Mouse (Mus musculus) embryonic fibroblast, embryonic 13.5 days (primary cell): ENCODE data around the gene Spred3. TPM values are rescaled to one million over a fixed set of nuclear protein-coding genes. Genes with fewer than 3 reads are reported as not detected.
A peak's percentile ranks its signal among the peaks of the same experiment; 100 is the strongest.
"Not testable (repeated sequence)": the region's sequence is repeated elsewhere in the genome, so short reads cannot be mapped to it uniquely, and the experiment has no call there.

Source experiments
- H3K27ac ChIP-seq: 2 replicates; pipeline ENCODE4 v1.5.1; 2012; ENCODE audit warnings: low read length, control low read depth, inconsistent platforms; ENCODE audit not compliant: insufficient read depth
- H3K4me1 ChIP-seq: 2 replicates; pipeline ENCODE4 v1.6.1; 2011; ENCODE audit warnings: low read length; ENCODE audit not compliant: control insufficient read depth, insufficient read depth
- H3K4me3 ChIP-seq: 2 replicates; pipeline ENCODE4 v1.5.1; 2011; ENCODE audit warnings: mild to moderate bottlenecking, control low read depth, low read length; ENCODE audit not compliant: insufficient read depth
- CTCF ChIP-seq: IDR thresholded peaks from 2 replicates; pipeline ENCODE4 v1.5.1; 2011; ENCODE audit warnings: mild to moderate bottlenecking, control low read depth, low read length, moderate library complexity, borderline replicate concordance; ENCODE audit not compliant: insufficient read depth
- POLR2A ChIP-seq: IDR thresholded peaks from 2 replicates; pipeline ENCODE4 v1.6.1; 2011; ENCODE audit warnings: low read depth, mild to moderate bottlenecking, control low read depth, low read length, moderate library complexity
- polyA plus RNA-seq: library from polyadenylated mRNA; stranded (reverse); fragments of >200 nt; gene quantifications from 2 replicates; pipeline ENCODE4 v1.2.4, GENCODE M21; 2011; ENCODE audit warnings: low read depth; ENCODE audit not compliant: missing spikeins, insufficient read length

Spred3 gene
- 31.2 and 56.4 TPM in 2 replicates for polyA plus RNA-seq

DNA sequence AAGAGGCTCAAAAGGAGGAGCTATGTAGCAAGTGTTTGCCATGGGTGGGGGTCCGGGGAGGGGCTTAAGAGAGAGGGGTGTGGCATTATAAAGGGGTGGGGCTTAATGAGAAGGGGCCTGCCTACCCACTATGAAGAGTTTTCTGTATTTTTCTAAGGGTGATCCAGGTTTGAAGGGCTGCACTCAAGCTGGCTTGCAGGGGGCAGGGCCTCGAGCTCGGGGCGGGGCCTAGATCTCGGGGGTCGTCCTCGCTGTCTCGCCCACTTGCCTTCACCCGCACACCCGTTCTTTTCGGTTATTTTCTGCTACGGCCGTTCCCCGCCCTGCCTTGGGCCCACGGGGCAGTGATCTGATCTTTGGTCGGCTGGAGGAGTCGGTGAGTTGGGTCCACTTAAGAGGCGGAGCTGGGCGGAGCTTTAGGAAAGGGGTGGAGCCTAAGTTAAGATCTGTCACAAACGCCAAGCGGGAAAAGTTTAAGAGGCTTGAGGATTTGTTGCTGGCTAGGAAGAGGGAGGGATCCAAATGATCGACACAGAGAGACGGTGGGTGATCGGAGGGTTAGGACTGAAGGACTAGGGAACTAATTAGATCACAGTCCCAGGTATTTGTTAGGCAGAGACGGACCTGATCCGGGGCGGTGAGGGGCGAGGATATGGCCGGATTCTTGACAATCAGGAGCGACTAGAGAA is at the start of gene Spred3, which contains the start of gene Ggn:
Gene Spred3, minus strand, starts transcription at position 346 of the 689 bp plus-strand sequence.
Gene Ggn, plus strand, starts transcription at position 145 of the 689 bp plus-strand sequence.
- H3K4me1 ChIP-seq, result peaks cover 9% of the 10 kb centered on the region

DNA sequence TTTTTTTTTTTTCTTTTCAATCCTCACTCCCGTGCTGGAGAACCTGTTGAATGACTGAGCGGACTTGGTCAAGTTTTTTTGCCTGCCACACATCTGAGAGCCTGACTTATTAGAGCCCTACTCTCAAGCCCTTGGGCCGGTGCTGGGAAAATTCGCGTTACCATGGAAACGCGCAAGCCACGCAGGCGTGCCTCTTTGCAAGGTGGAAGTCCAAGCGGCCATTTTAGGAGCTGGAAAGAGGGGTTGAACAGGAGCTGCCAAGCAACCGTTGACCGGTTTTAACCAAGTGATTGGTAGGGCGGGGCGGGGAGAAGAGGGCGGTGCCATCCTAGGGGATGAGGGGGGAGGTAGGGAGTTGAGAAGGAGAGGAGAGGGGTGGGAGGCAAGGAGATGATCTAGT is 44.6 kb upstream of the Spred3 start:
- no peaks in the 10 kb centered on the region for H3K4me1 ChIP-seq
- no peak overlapping the region for H3K27ac ChIP-seq
- TF ChIP-seq POLR2A (no peak), CTCF (no peak)
- H3K4me3 ChIP-seq, result no peak overlapping the region

More for the DNA sequence above, at the start of gene Spred3, which contains the start of gene Ggn:
- Histone ChIP-seq H3K27ac (peak within 1 kb of the TSS; percentile 84), H3K4me3 (peak within 1 kb of the TSS; percentile 84)
- TF ChIP-seq POLR2A (peak; percentile 64), CTCF (no peak)

DNA sequence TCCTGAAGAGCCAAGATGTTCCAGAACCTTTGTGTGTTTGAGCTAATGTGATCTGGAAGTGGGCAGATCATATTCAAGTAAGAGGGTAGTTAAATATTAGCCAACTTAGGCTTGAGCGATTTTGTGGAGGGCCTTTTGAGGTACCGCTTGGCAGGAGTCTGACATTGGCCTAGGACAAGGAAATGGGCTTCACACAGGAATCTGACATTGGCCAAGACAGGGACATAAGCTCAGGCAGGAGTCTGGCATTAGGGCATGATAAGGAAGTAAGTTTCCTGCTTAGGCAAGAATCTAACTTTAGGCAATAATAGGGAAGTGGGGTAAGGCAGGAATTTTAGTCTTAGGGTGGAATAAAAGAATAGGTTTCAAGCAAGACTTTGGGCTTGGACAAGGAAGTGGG is 44.0 kb upstream of the Spred3 start:
- Histone ChIP-seq H3K4me1 (no peaks in the 10 kb centered on the region), H3K27ac (no peak overlapping the region), H3K4me3 (no peak overlapping the region)
- TF ChIP-seq POLR2A, result no peak

DNA sequence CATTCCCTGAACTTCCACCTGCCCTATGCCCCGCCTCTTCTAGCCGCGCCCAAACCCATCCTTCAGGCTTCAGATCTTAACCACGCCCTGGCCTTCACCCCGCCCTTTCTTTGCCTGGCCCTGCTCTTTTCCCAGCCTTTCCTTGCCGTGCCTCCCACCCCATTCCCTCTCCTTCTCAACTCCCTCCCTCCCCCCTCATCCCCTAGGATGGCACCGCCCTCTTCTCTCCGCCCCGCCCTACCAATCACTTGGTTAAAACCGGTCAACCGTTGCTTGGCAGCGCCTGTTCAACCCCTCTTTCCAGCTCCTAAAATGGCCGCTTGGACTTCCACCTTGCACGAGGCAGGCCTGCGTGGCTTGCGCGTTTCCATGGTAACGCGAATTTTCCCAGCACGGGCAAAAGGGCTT is 43.5 kb upstream of the Spred3 start, which contains the start of gene Catsperg1:
Gene Catsperg1, minus strand, starts transcription at position 361 of the 408 bp plus-strand sequence.
- H3K4me3 ChIP-seq, result no peak within 1 kb of the TSS
- H3K27ac ChIP-seq, result no peak within 1 kb of the TSS
- no peaks in the 10 kb centered on the region for H3K4me1 ChIP-seq
- TF ChIP-seq POLR2A (no peak), CTCF (no peak)

DNA sequence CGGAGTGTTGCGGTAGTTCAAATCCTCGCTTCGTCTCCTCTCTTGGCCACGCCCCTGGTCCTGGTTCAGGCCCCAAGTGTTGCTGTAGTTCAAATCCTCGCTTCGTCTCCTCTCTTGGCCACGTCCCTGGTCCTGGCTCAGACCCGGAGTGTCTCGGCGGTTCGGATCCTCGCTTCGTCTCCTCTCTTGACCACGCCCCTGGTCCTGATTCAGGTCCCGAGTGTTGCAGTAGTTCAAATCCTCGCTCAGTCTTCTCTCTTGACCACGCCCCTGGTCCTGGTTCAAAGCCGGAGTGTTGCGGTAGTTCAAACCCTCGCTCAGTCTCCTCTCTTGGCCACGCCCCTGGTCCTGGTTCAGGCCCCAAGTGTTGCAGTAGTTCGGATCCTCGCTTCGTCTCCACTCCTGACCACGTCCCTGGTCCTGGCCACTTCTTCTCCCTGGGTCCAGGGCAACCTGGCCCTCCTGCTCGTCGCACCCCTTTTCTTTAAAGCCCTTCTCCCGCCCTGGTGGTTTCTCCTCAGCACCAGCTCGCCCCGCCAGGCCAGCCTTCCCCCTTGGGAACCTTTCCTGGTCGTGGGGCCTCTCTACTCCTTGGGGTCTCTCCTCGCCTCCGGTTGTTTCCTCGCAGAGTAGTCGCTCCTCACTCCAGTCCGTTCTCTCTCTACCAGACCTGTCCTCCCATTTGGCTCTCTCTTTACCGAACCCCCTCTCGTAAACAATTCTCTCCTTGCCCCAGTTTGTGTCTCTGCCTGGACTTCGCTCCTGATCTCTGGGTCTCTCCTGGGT is 42.8 kb upstream of the Spred3 start:
- not testable (repeated sequence) for H3K27ac ChIP-seq, H3K4me3 ChIP-seq, H3K4me1 ChIP-seq

DNA sequence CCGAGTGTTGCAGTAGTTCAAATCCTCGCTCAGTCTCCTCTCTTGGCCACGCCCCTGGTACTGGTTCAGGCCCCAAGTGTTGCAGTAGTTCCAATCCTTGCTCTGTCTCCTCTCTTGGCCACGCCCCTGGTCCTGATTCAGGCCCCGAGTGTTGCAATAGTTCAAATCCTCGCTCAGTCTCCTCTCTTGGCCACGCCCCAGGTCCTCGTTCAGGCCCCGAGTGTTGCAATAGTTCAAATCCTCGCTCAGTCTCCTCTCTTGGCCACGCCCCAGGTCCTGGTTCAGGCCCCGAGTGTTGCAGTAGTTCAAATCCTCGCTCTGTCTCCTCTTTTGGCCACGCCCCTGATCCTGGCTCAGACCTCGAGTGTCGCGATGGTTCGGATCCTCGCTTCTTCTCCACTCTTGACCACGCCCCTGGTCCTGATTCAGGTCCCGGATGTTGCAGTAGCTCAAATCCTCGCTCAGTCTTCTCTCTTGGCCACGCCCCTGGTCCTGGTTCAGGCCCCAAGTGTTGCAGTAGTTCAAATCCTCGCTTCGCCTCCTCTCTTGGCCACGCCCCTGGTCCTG is 42.1 kb upstream of the Spred3 start:
- no peaks in the 10 kb centered on the region for H3K4me1 ChIP-seq
- TF ChIP-seq POLR2A (no peak), CTCF (no peak)
- H3K4me3 ChIP-seq, result no peak overlapping the region
- H3K27ac ChIP-seq, result 0 out of 2 replicates have a peak overlapping the region, but pooled peaks have one; percentile 3

DNA sequence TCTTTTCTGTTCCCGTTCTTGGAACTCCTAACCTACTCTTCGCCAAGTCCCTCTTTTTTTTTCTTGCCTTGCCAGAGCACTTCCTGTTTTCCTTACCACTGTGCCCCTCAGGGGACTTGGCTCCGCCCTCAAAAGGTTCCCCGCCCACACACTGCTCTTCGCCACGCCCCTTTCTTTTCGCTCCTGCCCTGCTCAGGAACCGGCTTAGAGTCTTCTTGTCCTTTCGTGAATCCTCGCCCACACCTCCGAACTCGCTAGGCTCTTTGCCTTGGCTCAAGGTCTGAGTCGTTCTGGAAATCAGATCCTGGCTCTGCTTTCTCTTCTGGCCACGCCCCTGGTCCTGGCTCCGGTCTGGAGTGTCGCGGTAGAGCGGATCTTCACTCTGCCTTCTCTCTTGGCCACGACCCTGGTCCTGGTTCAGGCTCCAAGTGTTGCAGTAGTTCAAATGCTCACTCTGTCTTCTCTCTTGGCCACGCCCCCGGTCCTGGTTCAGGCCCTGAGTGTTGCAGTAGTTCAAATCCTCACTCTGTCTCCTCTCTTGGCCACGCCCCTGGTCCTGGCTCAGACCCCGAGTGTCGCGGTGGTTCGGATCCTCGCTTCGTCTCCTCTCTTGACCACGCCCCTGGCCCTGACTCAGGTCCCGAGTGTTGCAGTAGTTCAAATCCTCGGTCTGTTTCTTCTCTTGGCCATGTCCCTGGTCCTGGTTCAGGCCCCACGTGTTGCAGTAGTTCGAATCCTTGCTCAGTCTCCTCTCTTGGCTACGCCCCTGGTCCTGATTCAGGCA is 41.4 kb upstream of the Spred3 start:
- Histone ChIP-seq H3K4me1 (no peaks in the 10 kb centered on the region), H3K4me3 (peak overlapping the region; percentile 3), H3K27ac (peak overlapping the region; percentile 3)
- TF ChIP-seq POLR2A, result peak; percentile 68
- no peak for TF ChIP-seq CTCF

DNA sequence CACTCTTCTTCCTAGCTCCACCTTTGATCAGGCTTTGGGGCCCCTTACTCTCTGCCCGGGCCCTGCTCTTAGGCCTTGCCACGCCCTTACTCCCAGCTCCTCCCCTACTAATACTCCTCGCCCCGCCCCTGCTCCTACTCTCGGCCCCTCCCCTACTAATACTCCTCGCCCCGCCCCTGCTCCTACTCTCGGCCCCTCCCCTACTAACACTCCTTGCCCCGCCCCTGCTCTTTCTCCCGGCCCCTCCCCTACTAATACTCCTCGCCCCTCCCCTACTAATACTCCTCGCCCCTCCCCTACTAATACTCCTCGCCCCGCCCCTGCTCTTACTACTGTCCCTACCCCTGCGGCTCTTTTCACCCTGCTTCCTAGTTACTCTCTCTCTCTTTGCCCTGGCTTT is 40.8 kb upstream of the Spred3 start:
- not testable (repeated sequence) for H3K4me1 ChIP-seq, H3K4me3 ChIP-seq
- H3K27ac ChIP-seq, result peak overlapping the region; percentile 3

DNA sequence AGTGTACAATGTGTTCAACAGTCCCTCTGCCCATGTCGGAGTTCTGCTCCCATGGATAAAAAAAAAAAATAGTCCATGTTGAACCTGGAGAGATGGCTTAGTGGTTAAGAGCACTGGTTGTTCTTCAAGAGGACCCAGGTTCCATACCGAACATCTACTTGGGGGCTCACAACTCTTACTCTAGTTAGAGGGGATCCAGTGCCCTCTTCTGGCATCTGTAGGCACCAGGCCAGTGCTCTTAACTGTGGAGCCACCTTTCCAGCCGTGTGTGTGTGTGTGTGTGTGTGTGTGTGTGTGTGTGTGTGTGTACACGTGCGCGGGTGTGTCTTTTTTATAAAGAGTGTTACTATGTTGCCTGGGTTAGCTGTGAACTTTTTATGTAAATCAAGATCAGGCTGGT is 32.4 kb upstream of the Spred3 start:
- H3K4me3 ChIP-seq, result no peak overlapping the region
- H3K27ac ChIP-seq, result no peak overlapping the region
- TF ChIP-seq POLR2A (no peak), CTCF (no peak)

DNA sequence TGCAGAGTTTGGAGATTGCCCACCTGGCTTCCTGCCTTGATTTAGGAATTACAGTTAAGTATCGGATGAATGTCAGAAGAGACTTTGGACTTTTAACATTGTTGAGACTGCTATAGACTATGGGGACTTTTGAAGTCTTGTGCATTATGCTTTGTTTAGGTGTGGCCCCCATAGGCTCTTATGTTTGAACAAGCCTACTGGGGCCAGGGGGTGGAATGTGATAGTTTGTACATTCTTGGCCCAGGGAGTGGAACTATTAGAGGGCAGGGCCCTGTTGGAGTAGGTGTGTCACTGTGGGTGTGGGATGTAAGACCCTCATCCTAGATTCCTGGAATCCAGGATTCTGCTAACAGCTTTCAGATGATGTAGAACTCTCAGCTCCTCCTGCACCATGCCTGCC is 24.0 kb upstream of the Spred3 start:
- H3K27ac ChIP-seq, H3K4me1 ChIP-seq, H3K4me3 ChIP-seq: not testable (repeated sequence)

More for the DNA sequence above, 32.4 kb upstream of the Spred3 start:
- H3K4me1 ChIP-seq, result no peaks in the 10 kb centered on the region

DNA sequence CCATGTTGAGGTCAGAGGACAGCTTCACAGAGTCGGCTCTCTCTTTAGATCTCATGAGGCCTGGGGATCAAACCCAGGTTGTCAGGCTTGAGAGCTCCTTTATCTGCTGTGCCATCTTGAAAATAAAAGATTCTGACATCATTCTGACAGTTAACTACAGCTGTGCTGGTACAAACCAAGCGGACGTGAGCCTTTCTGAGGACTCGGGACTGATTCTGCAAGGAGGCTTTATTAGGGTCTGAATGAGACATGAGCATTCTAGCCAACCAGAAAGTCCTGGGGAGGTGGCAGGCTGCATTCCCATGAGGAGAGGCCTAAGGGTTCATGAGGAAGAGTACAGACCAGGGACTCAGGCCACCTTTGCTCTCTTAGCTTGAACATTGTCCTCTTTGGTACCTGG is 11.1 kb upstream of the Spred3 start:
- H3K27ac ChIP-seq, H3K4me3 ChIP-seq, H3K4me1 ChIP-seq: not testable (repeated sequence)
